Mouse (Mus musculus) granulocyte monocyte progenitor cell, adult 5-6 weeks (primary cell): ENCODE results near the gene Atp5d. TPM values are rescaled to one million over a fixed set of nuclear protein-coding genes. Genes with fewer than 3 reads are reported as not detected.
A peak's percentile ranks its signal among the peaks of the same experiment; 100 is the strongest.

Experiments
- ATAC-seq: replicated peaks from 2 replicates; pipeline ENCODE4 v1.8.0; 2016; ENCODE audit warnings: mild to moderate bottlenecking, moderate TSS enrichment, inconsistent platforms; ENCODE audit not compliant: poor library complexity, severe bottlenecking
- total RNA-seq, 2 experiments: library from RNA; stranded (forward) in 1 of 2; stranded (reverse) in 1 of 2; fragments of 200-712, 200-1000 nt in 1 of 2; fragments of >200 nt in 1 of 2; fragmentation: Nextera tagmentation in 1 of 2; gene quantifications; 2 replicates each; pipeline ENCODE4 v1.2.3; 2014 to 2017

The Atp5d gene
- total RNA-seq, 2 experiments from 2014 or later: 49.6 to 193 TPM

- ATAC-seq: no peak
These were observed 37.9 kb downstream of the Atp5d start for GRCm38 (mm10) chr10:80176270-80176834.

DNA sequence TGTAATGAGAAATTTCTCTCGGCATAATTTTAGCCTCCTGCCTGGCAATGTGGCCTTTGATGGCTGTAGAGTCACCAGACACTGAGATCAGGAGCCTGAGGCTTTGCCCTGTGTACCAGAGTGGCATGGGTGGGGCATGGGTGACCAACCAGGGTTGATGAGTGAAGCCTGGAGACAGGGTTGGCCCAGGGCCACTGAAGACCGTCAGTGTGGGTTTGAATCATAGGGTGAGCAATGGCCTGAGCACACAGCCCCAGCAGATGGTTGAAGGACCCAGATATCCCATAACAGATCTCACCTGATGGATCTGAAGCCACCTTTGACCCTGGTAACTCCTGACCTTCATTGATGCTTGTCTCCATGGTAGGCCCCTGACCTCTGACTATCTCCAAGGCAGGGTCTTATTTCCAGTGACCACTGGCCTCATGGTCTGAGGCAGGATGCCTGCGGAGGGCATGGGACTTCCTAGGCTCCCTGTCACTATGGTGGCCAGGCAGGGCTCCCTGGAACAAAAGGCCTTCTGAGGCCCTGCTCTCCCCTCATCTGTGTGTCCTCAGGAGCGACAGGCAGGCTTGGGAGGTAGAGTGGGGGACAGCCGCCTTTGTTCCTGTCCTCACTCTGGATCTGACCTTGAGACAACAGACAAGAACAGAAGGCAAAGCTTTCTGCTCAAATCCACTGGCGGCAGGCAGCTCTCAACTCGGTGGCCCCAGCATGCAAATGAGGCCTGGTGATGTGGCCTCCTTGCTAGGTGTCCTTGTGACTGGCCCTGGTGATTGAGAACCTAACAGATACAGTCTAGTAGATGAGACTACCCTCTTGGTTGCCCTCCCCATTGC lies 39.2 kb downstream of the Atp5d start:
- no peak for ATAC-seq

- ATAC-seq: 0 out of 2 replicates have a peak, but pooled peaks have one; percentile 5
These were observed 40.9 kb downstream of the Atp5d start, which contains the start of gene Efna2 for GRCm38 (mm10) chr10:80179068-80180051. Gene Efna2, plus strand, starts transcription at chr10:80179482.

- no peak for ATAC-seq
These were observed 41.9 kb downstream of the Atp5d start for GRCm38 (mm10) chr10:80180288-80180687.

DNA sequence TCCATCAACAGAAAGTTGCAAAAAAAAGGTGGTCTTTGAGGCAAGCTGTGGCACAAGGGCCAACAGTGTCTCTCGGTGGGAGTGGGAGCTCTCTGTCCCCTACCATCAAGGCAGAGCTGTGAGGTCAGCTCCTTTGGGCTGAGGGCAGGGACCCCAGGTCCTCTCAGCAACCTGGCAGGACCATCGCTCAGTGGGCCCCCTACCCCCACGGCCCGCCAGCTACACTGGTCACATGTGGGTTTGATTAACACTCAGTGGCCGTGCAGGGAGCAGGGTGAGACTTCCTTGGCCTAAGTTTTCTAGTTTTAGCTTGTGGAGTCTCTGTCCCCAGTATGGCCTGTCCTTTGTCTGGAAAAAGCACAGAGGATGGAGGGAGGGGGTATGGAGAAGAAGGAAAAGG lies 42.4 kb downstream of the Atp5d start:
- no peak for ATAC-seq

DNA sequence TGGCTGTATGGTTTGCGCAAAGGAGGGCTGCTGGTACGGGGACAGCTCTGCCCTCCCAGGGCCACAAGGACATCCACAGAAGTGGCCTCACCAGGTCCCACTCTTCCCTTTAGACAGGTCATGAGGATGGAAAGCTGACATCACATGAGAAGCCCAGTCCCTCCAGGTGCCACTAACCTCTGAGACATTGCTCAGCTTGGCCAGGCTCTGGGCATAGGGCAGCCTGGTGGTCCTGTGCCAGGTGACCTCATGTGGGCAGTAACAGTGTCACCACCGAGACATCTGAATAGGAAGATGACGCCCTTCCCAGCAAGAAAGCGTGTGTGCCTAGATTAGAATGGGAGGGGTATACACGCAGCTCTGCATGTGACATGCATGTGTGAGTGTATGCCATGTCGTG lies 44.1 kb downstream of the Atp5d start:
- ATAC-seq: no peak

GRCm38 (mm10) chr10:80186649-80187048 lies 48.2 kb downstream of the Atp5d start:
- no peak for ATAC-seq

DNA sequence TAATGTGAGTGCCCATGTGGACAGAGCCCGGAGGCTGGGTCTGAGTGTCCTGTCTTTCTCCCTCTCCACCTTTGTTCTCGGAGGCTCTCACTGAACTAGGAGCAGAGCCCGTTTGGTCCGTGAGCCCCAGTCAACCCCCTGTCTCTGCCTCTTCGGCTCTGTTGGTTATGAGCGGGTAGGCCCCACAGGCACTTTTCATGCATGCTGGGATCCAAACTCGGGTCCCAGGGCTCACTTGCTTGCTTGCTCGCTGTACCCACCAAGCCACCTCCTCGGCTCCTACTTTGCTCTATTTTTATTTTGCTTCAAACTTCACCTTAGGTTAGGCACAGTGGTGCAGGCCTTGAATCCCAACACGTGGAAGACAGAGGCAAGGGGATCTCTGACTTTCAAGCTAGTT lies 49.3 kb downstream of the Atp5d start:
- ATAC-seq: no peak

GRCm38 (mm10) chr10:80188453-80189024 lies 50.1 kb downstream of the Atp5d start:
- ATAC-seq: no peak

DNA sequence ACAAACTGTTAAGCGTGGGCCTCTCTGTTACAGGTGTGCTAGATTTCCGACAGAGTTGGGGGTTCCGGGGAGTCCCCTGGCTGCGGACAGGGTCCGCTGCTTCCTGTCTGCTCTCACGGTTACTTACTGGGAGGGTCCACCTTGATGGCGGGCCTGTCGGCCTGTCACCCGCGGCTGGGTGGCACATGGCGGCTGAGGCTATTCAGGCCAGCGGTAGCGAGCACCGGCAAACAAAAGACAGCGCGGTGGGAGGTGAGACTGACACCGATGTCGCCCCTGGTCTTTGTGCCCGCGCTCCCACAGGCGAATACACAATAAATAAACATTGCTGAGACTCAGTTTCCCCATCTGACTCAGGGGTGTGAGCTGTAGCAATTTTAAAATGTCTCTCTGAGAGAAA lies 51.6 kb downstream of the Atp5d start:
- ATAC-seq: no peak

GRCm38 (mm10) chr10:80190491-80191051 lies 52.1 kb downstream of the Atp5d start:
- peak; percentile 18; the same call in 1 of the 2 replicates for ATAC-seq

- no peak for ATAC-seq
These were observed 55.5 kb downstream of the Atp5d start for GRCm38 (mm10) chr10:80193976-80194375.

DNA sequence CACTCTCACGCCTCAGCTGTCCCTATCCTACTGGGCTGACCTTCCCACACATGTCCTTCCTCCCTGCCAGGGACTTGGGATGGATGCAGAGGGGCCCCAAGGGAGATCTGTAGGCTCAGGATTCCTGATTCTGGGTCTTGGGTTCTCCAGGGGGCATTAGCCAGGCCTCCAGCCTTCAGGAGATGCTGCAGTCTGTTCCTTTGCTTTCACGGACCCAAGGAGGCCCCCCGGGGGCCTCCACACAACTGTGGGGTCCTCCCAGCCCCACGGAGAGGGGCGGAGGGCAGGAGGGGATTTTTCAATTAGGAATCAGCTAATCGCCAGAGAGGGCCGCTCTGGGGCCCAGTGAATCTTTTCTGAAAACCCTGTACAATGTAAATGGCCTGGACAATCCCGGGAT lies 56.0 kb downstream of the Atp5d start:
- ATAC-seq: no peak

Other genes with a start within 250 kb of the Atp5d start
Only the 30 nearest of the 33 such genes appear.
- not detected in 2 replicates for gene Gm26602, start 227.8 kb upstream of the Atp5d start, total RNA-seq (2014; fragmentation: Nextera tagmentation)
- gene Gm26602, start 227.8 kb upstream of the Atp5d start, total RNA-seq (2017): 0.98 TPM in 1 of 2 replicates, not detected in the other
- not detected in 2 replicates for gene Kiss1r, start 221.7 kb upstream of the Atp5d start, total RNA-seq (2014; fragmentation: Nextera tagmentation)
- 0.26 TPM in 1 of 2 replicates, not detected in the other for gene Kiss1r, start 221.7 kb upstream of the Atp5d start, total RNA-seq (2017)
- gene R3hdm4, start 217.4 kb upstream of the Atp5d start, total RNA-seq (2014; fragmentation: Nextera tagmentation): 62.9 and 64.6 TPM in 2 replicates
- gene R3hdm4, start 217.4 kb upstream of the Atp5d start, total RNA-seq (2017): 39.1 and 40.4 TPM in 2 replicates
- gene Arid3a, start 211.6 kb upstream of the Atp5d start, total RNA-seq (2014; fragmentation: Nextera tagmentation): 21.2 and 22.5 TPM in 2 replicates
- 32.4 and 36.7 TPM in 2 replicates for gene Arid3a, start 211.6 kb upstream of the Atp5d start, total RNA-seq (2017)
- 48.4 and 49.8 TPM in 2 replicates for gene Wdr18, start 178.5 kb upstream of the Atp5d start, total RNA-seq (2014; fragmentation: Nextera tagmentation)
- 24.6 and 28.2 TPM in 2 replicates for gene Wdr18, start 178.5 kb upstream of the Atp5d start, total RNA-seq (2017)
- gene Grin3b, start 167.9 kb upstream of the Atp5d start, total RNA-seq (2014; fragmentation: Nextera tagmentation): not detected in 2 replicates
- not detected in 2 replicates for gene Grin3b, start 167.9 kb upstream of the Atp5d start, total RNA-seq (2017)
- 38.2 and 63.0 TPM in 2 replicates for gene Tmem259, start 154.3 kb upstream of the Atp5d start, total RNA-seq (2014; fragmentation: Nextera tagmentation)
- 43.2 and 54.7 TPM in 2 replicates for gene Tmem259, start 154.3 kb upstream of the Atp5d start, total RNA-seq (2017)
- gene Cnn2, start 150.0 kb upstream of the Atp5d start, total RNA-seq (2014; fragmentation: Nextera tagmentation): 50.6 and 57.5 TPM in 2 replicates
- gene Cnn2, start 150.0 kb upstream of the Atp5d start, total RNA-seq (2017): 72.7 and 89.8 TPM in 2 replicates
- 23.0 and 28.8 TPM in 2 replicates for gene Abca7, start 142.1 kb upstream of the Atp5d start, total RNA-seq (2014; fragmentation: Nextera tagmentation)
- gene Abca7, start 142.1 kb upstream of the Atp5d start, total RNA-seq (2017): 14.7 and 16.0 TPM in 2 replicates
- 109 and 133 TPM in 2 replicates for gene Arhgap45, start 122.0 kb upstream of the Atp5d start, total RNA-seq (2014; fragmentation: Nextera tagmentation)
- gene Arhgap45, start 122.0 kb upstream of the Atp5d start, total RNA-seq (2017): 110 and 120 TPM in 2 replicates
- gene Polr2e, start 98.8 kb upstream of the Atp5d start, total RNA-seq (2014; fragmentation: Nextera tagmentation): 96.6 and 105 TPM in 2 replicates
- gene Polr2e, start 98.8 kb upstream of the Atp5d start, total RNA-seq (2017): 79.7 and 86.7 TPM in 2 replicates
- gene Gpx4, start 91.5 kb upstream of the Atp5d start, total RNA-seq (2014; fragmentation: Nextera tagmentation): 278 and 280 TPM in 2 replicates
- 397 and 420 TPM in 2 replicates for gene Gpx4, start 91.5 kb upstream of the Atp5d start, total RNA-seq (2017)
- gene Sbno2, start 33.1 kb upstream of the Atp5d start, total RNA-seq (2014; fragmentation: Nextera tagmentation): 42.4 and 43.6 TPM in 2 replicates
- 18.0 and 24.5 TPM in 2 replicates for gene Sbno2, start 33.1 kb upstream of the Atp5d start, total RNA-seq (2017)
- gene Stk11, start 22.8 kb upstream of the Atp5d start, total RNA-seq (2014; fragmentation: Nextera tagmentation): 94.5 and 150 TPM in 2 replicates
- 121 and 132 TPM in 2 replicates for gene Stk11, start 22.8 kb upstream of the Atp5d start, total RNA-seq (2017)
- gene Cbarp, start 2.2 kb downstream of the Atp5d start, total RNA-seq (2014; fragmentation: Nextera tagmentation): 0.73 and 5.3 TPM in 2 replicates
- gene Cbarp, start 2.2 kb downstream of the Atp5d start, total RNA-seq (2017): 0.36 TPM in 1 of 2 replicates, not detected in the other
- 26.7 and 36.8 TPM in 2 replicates for gene Midn, start 9.6 kb downstream of the Atp5d start, total RNA-seq (2014; fragmentation: Nextera tagmentation)
- 10.0 and 17.4 TPM in 2 replicates for gene Midn, start 9.6 kb downstream of the Atp5d start, total RNA-seq (2017)
- 25.3 and 70.7 TPM in 2 replicates for gene Cirbp, start 27.4 kb downstream of the Atp5d start, total RNA-seq (2014; fragmentation: Nextera tagmentation)
- 36.8 and 40.7 TPM in 2 replicates for gene Cirbp, start 27.4 kb downstream of the Atp5d start, total RNA-seq (2017)
- gene 1600002K03Rik, start 34.3 kb downstream of the Atp5d start, total RNA-seq (2014; fragmentation: Nextera tagmentation): 17.2 and 43.4 TPM in 2 replicates
- gene 1600002K03Rik, start 34.3 kb downstream of the Atp5d start, total RNA-seq (2017): 11.2 and 11.5 TPM in 2 replicates
- not detected in 2 replicates for gene Efna2, start 40.9 kb downstream of the Atp5d start, total RNA-seq (2014; fragmentation: Nextera tagmentation)
- 0.05 TPM in 1 of 2 replicates, not detected in the other for gene Efna2, start 40.9 kb downstream of the Atp5d start, total RNA-seq (2017)
- 52.6 and 53.1 TPM in 2 replicates for gene Mum1, start 87.8 kb downstream of the Atp5d start, total RNA-seq (2014; fragmentation: Nextera tagmentation)
- 30.6 and 31.0 TPM in 2 replicates for gene Mum1, start 87.8 kb downstream of the Atp5d start, total RNA-seq (2017)
- gene Ndufs7, start 110.5 kb downstream of the Atp5d start, total RNA-seq (2014; fragmentation: Nextera tagmentation): 109 and 191 TPM in 2 replicates
- 97.9 and 124 TPM in 2 replicates for gene Ndufs7, start 110.5 kb downstream of the Atp5d start, total RNA-seq (2017)
- gene Gamt, start 122.4 kb downstream of the Atp5d start, total RNA-seq (2014; fragmentation: Nextera tagmentation): 4.8 and 6.9 TPM in 2 replicates
- gene Gamt, start 122.4 kb downstream of the Atp5d start, total RNA-seq (2017): 3.1 and 5.7 TPM in 2 replicates
- 128 and 145 TPM in 2 replicates for gene Dazap1, start 122.9 kb downstream of the Atp5d start, total RNA-seq (2014; fragmentation: Nextera tagmentation)
- gene Dazap1, start 122.9 kb downstream of the Atp5d start, total RNA-seq (2017): 154 and 157 TPM in 2 replicates
- gene Rps15, start 153.8 kb downstream of the Atp5d start, total RNA-seq (2014; fragmentation: Nextera tagmentation): 3,725 and 3,829 TPM in 2 replicates
- gene Rps15, start 153.8 kb downstream of the Atp5d start, total RNA-seq (2017): 2,646 and 2,810 TPM in 2 replicates
- gene Apc2, start 157.3 kb downstream of the Atp5d start, total RNA-seq (2014; fragmentation: Nextera tagmentation): not detected in 2 replicates
- not detected in 2 replicates for gene Apc2, start 157.3 kb downstream of the Atp5d start, total RNA-seq (2017)
- 35.2 and 45.0 TPM in 2 replicates for gene 2310011J03Rik, start 181.9 kb downstream of the Atp5d start, total RNA-seq (2014; fragmentation: Nextera tagmentation)
- gene 2310011J03Rik, start 181.9 kb downstream of the Atp5d start, total RNA-seq (2017): 16.4 and 17.4 TPM in 2 replicates
- 6.7 and 7.2 TPM in 2 replicates for gene Pcsk4, start 190.9 kb downstream of the Atp5d start, total RNA-seq (2014; fragmentation: Nextera tagmentation)
- 0.98 and 1.6 TPM in 2 replicates for gene Pcsk4, start 190.9 kb downstream of the Atp5d start, total RNA-seq (2017)
- 0.11 and 0.60 TPM in 2 replicates for gene Reep6, start 191.3 kb downstream of the Atp5d start, total RNA-seq (2014; fragmentation: Nextera tagmentation)
- 0.22 and 2.7 TPM in 2 replicates for gene Reep6, start 191.3 kb downstream of the Atp5d start, total RNA-seq (2017)
- not detected in 2 replicates for gene Adamtsl5, start 209.8 kb downstream of the Atp5d start, total RNA-seq (2014; fragmentation: Nextera tagmentation)
- not detected in 2 replicates for gene Adamtsl5, start 209.8 kb downstream of the Atp5d start, total RNA-seq (2017)
- not detected in 2 replicates for gene Plk5, start 217.8 kb downstream of the Atp5d start, total RNA-seq (2014; fragmentation: Nextera tagmentation)
- not detected in 2 replicates for gene Plk5, start 217.8 kb downstream of the Atp5d start, total RNA-seq (2017)